Mouse (Mus musculus): Measurements from ENCODE around the gene Larp4.

Larp4 gene

DNA sequence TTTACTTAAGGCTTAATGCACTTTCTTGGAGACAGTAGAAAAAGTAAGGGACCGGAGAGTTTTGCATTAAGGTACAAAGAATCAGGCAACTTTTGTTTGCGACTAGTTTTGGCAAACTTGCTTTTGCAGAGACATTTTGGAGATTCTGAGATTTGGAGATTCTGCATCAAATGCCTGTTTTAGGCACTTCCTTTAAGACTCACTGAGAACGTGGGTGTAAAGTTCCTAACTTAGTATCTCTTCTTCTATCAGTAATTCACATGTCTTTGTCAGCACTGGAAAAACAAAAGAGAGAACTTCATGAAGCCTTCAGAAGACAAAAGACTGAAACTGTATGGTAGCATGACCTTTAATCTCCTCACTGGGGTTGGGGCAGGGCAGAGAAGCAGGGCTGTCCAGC, 87.8 kb downstream of the Larp4 start:
- DNase-seq (ENCODE audit: low read depth): no peak

DNA sequence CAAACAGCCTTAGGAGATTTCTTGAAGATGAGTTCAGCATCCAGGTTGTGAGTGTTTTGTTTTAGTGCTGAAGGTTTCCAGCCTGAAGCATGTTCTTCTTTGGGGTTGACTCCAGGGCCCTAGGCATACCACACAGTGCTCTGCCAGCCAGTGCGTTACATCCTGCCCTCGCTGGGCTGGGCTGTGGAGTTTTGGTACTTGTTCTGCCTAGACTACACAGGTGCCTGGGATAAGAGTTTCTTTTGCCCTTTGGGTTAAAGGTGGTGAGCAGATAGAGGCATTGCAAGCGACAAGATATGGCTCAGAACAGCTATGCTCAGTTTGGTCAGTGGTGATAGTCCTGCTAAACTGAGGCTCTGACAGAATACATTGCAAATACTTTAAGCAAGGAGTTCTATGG, 88.3 kb downstream of the Larp4 start:
- peak; percentile 51 for DNase-seq (ENCODE audit: low read depth)

DNA sequence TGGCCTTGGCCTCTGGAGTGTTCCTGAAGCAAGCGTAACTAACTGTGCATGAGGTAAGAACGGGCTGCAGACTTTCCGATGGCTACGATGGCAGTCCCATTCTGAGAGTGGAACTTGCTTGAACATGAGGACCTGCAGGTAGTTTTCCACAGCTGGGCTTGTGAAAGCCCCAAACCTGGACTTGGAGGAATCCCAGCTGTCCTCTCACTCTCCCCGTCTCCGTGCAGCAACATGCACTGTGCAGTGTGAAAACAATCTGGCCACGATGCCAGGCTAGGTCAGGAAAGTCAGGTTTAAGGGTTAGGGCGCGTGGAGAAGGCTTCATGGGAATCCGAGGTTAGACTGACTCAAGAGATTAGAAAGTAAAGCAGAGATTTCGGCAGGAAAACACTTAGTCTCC, 89.0 kb downstream of the Larp4 start:
- no peak for DNase-seq (ENCODE audit: low read depth)

DNA sequence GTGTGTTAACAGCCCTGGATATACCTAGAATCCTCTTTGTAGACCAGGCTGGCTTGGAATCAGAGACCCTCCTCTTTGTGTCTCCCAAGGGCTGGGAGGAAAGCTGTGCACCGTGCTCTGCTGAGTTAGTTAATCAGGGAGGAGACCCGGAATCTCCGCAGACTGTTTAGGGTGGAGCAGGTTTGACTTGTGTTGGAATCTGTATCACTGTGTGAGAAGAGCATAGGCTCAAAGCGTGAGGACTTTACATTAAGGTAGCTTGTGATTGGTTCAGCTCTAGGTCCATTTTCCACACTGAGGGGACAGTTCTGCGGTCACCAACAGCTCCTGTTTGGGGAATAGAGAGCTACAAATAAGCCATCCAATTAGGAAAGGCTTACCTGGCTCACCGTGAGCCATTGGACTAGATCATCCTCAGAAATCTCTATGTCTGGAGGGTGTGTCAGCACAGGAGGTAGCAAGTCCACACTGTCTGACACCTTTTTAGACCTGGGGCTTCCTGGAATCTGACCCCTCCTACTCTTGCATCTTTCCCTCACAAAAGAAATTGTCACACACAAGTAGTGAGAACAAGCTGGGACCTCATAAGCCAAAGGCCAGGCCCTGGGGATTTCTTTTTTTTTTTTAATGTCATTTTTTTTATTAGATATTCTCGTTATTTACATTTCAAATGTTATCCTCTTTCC, 89.9 kb downstream of the Larp4 start:
- no peak for DNase-seq (ENCODE audit: low read depth)

DNA sequence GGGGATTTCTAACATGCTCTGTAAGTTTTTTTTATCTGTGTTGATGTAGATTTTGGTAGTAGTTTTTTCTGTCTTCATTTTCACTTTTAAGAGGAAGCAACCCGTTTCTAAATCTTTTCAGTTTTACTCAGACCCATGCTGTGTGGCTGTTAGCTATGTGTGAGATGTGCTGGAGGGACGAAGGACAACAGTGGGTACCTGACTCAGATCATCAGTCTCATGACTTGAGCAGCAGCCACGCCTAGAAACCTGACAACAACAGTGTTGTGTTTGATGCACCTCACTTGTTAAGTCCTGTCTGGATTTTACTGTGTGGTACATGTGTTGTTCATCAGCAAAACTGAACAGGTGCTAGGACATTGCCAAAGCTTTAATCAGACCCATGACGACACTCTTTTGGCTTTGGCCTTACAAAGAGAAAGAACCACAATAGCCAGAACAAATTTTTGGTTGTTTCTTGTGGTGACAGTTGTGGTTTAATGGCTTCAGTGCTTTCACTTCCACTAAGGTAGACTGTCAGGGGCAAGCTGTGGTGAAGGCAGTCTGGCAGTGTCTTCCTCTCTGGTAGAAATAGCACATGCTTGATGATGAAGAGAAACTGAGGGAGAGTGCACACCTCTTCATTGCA, 90.8 kb downstream of the Larp4 start:
- DNase-seq (ENCODE audit: low read depth): no peak

DNA sequence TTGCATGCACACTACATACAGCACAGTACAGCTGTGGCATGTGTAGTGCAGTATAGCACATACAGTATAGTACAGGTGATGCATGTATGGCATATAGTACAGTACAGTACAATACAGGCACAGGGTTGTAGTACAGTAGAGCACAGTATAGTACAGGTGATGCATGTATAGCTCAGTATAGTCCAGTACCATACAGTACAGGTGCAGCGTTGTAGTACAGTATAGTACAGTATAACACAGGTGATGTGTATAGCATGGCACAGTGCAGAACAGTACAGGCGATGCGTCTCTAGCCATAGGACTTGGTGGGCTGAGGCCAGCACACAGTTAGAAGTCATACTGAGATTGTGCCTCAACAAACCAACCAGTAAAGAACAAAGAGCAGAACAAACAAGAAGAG, 91.5 kb downstream of the Larp4 start:
- DNase-seq (ENCODE audit: low read depth): no peak

DNA sequence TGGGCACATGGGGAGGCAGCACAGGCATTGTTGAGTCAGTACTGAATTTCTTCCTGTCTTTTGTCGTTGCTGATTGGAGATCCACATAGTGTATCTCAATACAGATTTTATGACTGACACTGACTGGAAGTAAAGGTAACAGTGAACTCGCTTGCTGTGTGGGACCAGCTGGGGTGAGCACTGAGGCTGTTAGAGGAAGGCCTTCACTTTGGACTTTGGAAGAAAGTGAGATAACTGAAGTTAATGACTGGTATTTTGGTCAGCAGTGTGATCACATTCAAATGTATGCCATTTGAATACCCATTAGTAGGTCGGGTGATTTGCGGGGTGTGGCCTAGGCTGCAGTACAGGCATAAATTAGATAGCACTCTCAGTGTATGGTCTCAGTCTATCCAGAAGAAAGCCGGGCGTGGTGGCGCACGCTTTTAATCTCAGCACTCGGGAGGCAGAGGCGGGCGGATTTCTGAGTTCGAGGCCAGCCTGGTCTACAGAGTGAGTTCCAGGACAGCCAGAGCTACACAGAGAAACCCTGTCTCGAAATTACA, 93.4 kb downstream of the Larp4 start:
- no peak for DNase-seq (ENCODE audit: low read depth)
